Comparison of ENCODE assay signal across 14 mouse cellular contexts in the genomic region with DNA sequence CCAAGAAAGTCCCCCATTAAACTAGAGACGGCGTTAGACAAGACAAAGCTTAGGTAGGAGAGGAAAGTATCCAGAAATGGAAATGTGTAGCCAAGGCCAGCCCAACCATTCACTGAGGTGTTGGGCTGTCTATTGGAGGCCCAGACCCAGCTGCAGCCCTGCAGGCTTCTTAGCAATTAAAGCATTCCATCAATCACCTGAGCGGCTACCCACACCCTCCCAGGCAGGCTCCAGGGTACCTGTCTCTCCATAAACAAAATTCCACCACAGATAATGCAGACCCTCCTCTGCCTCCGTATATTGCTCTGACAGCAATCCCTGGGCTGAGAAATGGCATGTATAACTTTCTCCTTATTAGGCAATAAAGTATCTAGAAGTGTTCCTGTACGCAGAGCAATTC.
"Had no signal": no experiment of that assay in that cellular context is flagged by ENCODE, and none has a peak within 500 bp of the region (broad histone marks: within the 10 kb centered on the region; RNA-seq: fewer than 3 reads in every experiment).

No protein-coding gene starts in this region.

- H3K4me3 ChIP-seq: left cerebral cortex, adult 2 months; limb, embryonic 15.5 days; liver, embryonic 12.5 days; midbrain, embryonic 10.5 days; myocyte; neural tube, embryonic 12.5 days had no signal

- H3K9me3 ChIP-seq: limb, embryonic 15.5 days; liver, embryonic 12.5 days; midbrain, embryonic 10.5 days; neural tube, embryonic 12.5 days had no signal

- ATAC-seq: inflammation-experienced regulatory T-cells, adult 6 months; liver, embryonic 12.5 days had no signal

- H3K4me1 ChIP-seq: liver, embryonic 12.5 days; midbrain, embryonic 10.5 days; neural tube, embryonic 12.5 days had no signal

- H3K9ac ChIP-seq: limb, embryonic 15.5 days; liver, embryonic 12.5 days; lung, embryonic 14.5 days; neural tube, embryonic 12.5 days had no signal

- H3K36me3 ChIP-seq: limb, embryonic 15.5 days; liver, embryonic 12.5 days; midbrain, embryonic 10.5 days; neural tube, embryonic 12.5 days had no signal

- H3K27ac ChIP-seq: left cerebral cortex, adult 2 months; limb, embryonic 15.5 days; liver, embryonic 12.5 days; midbrain, embryonic 10.5 days; neural tube, embryonic 12.5 days had no signal

- H3K27me3 ChIP-seq: limb, embryonic 15.5 days; liver, embryonic 12.5 days; neural tube, embryonic 12.5 days had no signal

- DNase-seq: kidney, adult 8-10 months; kidney, postnatal 25 days; lung, embryonic 14.5 days; lung, postnatal 10 days; lung, postnatal 4 days; midbrain, embryonic 14.5 days; thymus, postnatal 4 days had no signal

- H3K4me2 ChIP-seq: limb, embryonic 15.5 days; liver, embryonic 12.5 days; lung, embryonic 14.5 days; neural tube, embryonic 12.5 days had no signal
